Mouse (Mus musculus) neural tube, embryonic 11.5 days (tissue): ENCODE data around the gene Nt5c3. TPM values are rescaled to one million over a fixed set of nuclear protein-coding genes. Genes with fewer than 3 reads are reported as not detected.

Experiments used
- ATAC-seq: fragments of 200-750 bp; cut with Nextera tagmentation; 2 replicates; pipeline ENCODE4 v1.8.0; 2017; ENCODE audit warnings: moderate number of reproducible peaks, mild to moderate bottlenecking, moderate TSS enrichment, moderate library complexity; ENCODE audit not compliant: insufficient read depth, low FRiP score, low TSS enrichment
- DNase-seq: peaks from one replicate; pipeline ENCODE4 v3.0.0-alpha.2; 2015; ENCODE audit warnings: low spot score
- H3K27ac ChIP-seq: fragments of 300-500 bp; sonication (generic); 2 replicates; pipeline ENCODE4 v1.5.1; 2014; ENCODE audit warnings: low read depth, mild to moderate bottlenecking, low read length
- H3K27me3 ChIP-seq: fragments of 300-500 bp; sonication (generic); 2 replicates; pipeline ENCODE4 v1.6.1; 2014; ENCODE audit warnings: mild to moderate bottlenecking, low read length, mixed read lengths; ENCODE audit not compliant: control insufficient read depth, insufficient read depth
- H3K36me3 ChIP-seq: fragments of 300-500 bp; sonication (generic); 2 replicates; pipeline ENCODE4 v1.6.1; 2014; ENCODE audit warnings: mild to moderate bottlenecking, low read length, moderate library complexity, mixed read lengths; ENCODE audit not compliant: control insufficient read depth, insufficient read depth
- H3K4me1 ChIP-seq: fragments of 300-500 bp; sonication (generic); 2 replicates; pipeline ENCODE4 v1.6.1; 2014; ENCODE audit warnings: low read length, mixed read lengths; ENCODE audit not compliant: control insufficient read depth, insufficient read depth
- H3K4me2 ChIP-seq: fragments of 300-500 bp; sonication (generic); 2 replicates; pipeline ENCODE4 v1.6.1; 2014; ENCODE audit warnings: low read depth, mild to moderate bottlenecking, moderate library complexity
- H3K4me3 ChIP-seq: fragments of 300-500 bp; sonication (generic); 2 replicates; pipeline ENCODE4 v1.5.1; 2014; ENCODE audit warnings: low read depth, low read length
- H3K9ac ChIP-seq: fragments of 300-500 bp; sonication (generic); 2 replicates; pipeline ENCODE4 v1.6.1; 2014; ENCODE audit warnings: mild to moderate bottlenecking, low read length
- H3K9me3 ChIP-seq: fragments of 300-500 bp; sonication (generic); 2 replicates; pipeline ENCODE4 v1.6.1; 2016; ENCODE audit warnings: low read length; ENCODE audit not compliant: control insufficient read depth
- WGBS: fragments of 180-500 bp; shearing (Covaris S2); extraction: QIAGEN DNeasy Blood & Tissue Kit; methylation state at CpG from one replicate; pipeline ENCODE4 v1.1.7; 2014; 5-methylcytosine and 5-hydroxymethylcytosine counted together
- polyA plus RNA-seq: library from polyadenylated mRNA; unstranded; fragments of >200 nt; fragmentation: Nextera tagmentation; extraction: Ambion mirVana; gene quantifications from 2 replicates; pipeline ENCODE4 v1.2.1, GENCODE M21; 2014

The Nt5c3 gene
- polyA plus RNA-seq, 1 experiment from 2014 or later, result 90.7 TPM

DNA sequence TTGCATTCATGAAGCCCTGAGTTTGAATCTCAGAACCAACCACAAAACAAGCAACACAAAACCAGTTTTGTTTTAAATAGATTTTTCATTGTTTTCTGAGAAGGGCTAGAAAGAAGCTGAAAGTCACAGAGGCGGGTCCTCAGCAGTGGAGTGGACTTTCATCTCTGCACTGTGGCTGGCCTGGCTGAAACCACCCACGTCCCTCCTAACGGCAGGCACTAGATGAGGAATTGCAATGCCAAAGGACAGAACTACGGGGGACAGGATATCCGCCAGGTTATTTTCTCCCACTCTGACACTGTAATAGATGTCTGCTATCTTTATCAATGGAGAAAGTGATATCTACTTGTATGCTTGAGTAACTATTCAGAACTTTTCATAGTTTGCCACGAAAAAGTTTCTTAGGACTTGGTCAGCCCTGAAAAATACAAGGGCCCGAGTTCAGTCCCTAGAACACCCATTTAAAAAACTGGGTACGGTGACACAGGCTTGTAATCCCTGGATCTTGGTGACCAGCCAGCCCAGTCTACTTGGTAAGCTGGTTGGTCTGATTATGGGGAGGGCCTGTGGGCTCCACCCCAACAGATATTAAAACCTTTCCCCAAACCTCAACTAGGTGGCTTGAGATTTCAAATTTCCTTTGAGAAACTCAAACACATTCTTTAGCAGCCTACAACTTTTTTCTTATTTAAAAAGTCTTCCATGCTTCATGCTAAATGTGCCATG is 17.4 kb downstream of the Nt5c3 start:
- Histone ChIP-seq H3K4me1 (no peaks in the 10 kb centered on the region), H3K9me3 (no peaks in the 10 kb centered on the region), H3K27me3 (no peaks in the 10 kb centered on the region), H3K27ac (no peak overlapping the region), H3K36me3 (no peaks in the 10 kb centered on the region), H3K4me2 (no peak overlapping the region), H3K4me3 (no peak overlapping the region), H3K9ac (no peak overlapping the region)
- no peak for ATAC-seq
- 82% methylated on average over 8 of the region's 8 CpGs for WGBS
- no peak for DNase-seq

DNA sequence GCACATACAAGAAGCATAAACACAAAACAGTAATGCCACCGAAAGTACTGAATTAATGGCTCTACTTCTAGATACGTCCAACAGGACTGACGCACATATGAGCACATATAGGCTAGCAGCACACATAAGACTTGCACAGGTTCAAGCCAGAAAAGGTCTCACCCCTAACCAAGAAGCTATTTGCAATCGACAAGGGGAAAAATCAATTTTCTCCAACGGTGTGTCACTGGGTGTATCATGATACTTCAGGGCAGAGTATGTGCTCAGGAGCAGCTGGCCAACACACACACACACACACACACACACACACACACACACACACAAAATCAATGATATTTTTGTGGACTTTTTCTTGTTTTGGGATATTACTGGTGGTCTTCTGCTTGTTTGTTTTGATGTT is 18.2 kb downstream of the Nt5c3 start:
- H3K4me1 ChIP-seq, result no peaks in the 10 kb centered on the region
- H3K4me2 ChIP-seq, result no peak overlapping the region
- no peaks in the 10 kb centered on the region for H3K9me3 ChIP-seq
- DNase-seq (no peak), ATAC-seq (no peak)
- no peak overlapping the region for H3K27ac ChIP-seq
- no peak overlapping the region for H3K4me3 ChIP-seq
- no peaks in the 10 kb centered on the region for H3K36me3 ChIP-seq
- no peak overlapping the region for H3K9ac ChIP-seq
- WGBS, result 88% methylated on average over 5 of the region's 5 CpGs
- H3K27me3 ChIP-seq, result no peaks in the 10 kb centered on the region

DNA sequence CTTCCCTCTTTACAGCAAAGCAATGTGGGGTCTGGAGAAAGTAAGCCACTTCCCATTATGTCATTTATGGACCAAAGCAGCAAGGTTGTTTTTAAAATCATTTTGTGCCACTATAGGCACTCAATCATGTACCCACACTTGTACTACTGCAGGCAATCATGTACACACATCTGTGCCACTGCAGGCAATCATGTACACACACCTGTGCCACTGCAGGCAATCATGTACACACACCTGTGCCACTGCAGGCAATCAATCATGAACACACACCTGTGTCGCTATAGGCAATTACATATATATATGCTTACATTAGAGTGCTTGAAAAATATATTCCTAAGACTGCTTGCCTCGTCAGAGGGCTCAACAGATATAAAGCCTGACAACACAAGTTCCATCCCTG is 18.8 kb downstream of the Nt5c3 start:
- DNase-seq, result no peak
- Histone ChIP-seq H3K9me3 (no peaks in the 10 kb centered on the region), H3K4me3 (no peak overlapping the region), H3K27ac (no peak overlapping the region), H3K27me3 (no peaks in the 10 kb centered on the region), H3K9ac (no peak overlapping the region), H3K36me3 (no peaks in the 10 kb centered on the region), H3K4me1 (no peaks in the 10 kb centered on the region), H3K4me2 (no peak overlapping the region)
- 84% methylated on average over 2 of the region's 2 CpGs for WGBS
- ATAC-seq, result no peak

DNA sequence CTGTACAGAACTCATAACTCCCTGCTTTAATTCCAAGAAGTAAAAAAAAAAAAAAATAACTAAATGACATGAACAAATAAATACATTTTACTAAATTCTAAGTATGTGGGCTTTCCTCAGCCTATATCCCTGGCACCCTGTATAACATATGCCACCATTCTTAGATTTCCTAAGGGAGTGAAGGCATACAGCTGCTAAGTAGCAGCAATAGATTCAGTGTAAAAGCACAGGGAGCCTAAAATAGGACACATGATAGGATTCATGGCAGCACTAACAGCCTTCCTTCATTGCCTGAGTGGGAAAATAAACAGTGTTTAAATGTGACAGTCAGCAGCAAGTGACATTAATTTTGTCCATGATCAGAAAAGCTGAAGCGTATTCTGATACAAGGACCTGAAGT is 19.4 kb downstream of the Nt5c3 start:
- H3K27me3 ChIP-seq, result no peaks in the 10 kb centered on the region
- H3K4me2 ChIP-seq, result no peak overlapping the region
- DNase-seq (no peak), ATAC-seq (no peak)
- H3K36me3 ChIP-seq, result no peaks in the 10 kb centered on the region
- 88% methylated on average over 1 of the region's 1 CpGs for WGBS
- no peak overlapping the region for H3K27ac ChIP-seq
- no peak overlapping the region for H3K9ac ChIP-seq
- no peak overlapping the region for H3K4me3 ChIP-seq
- no peaks in the 10 kb centered on the region for H3K4me1 ChIP-seq
- H3K9me3 ChIP-seq, result no peaks in the 10 kb centered on the region

DNA sequence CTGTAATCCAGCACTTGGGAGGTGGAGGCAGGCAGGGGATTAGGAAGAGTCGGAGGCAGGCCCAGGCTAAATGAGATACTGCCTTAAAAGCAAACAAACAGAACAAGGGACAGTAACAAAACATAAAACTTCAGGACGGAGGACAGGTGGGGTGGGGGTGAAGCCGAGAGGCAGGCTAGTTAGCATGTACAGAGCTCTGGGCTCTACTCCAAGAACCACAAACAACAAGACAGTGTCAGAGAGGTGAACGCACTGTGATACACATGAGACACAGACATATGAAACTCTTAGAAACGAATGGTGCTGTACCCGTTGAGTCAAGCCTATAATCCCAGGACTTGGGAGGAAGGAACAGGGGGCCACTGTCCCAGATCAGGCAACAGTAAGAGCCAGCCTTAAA is 19.9 kb downstream of the Nt5c3 start:
- Histone ChIP-seq H3K27ac (no peak overlapping the region), H3K4me1 (no peaks in the 10 kb centered on the region), H3K36me3 (no peaks in the 10 kb centered on the region), H3K4me3 (no peak overlapping the region), H3K27me3 (no peaks in the 10 kb centered on the region), H3K9me3 (no peaks in the 10 kb centered on the region), H3K4me2 (no peak overlapping the region), H3K9ac (no peak overlapping the region)
- 73% methylated on average over 6 of the region's 6 CpGs for WGBS
- DNase-seq, result no peak
- no peak for ATAC-seq

DNA sequence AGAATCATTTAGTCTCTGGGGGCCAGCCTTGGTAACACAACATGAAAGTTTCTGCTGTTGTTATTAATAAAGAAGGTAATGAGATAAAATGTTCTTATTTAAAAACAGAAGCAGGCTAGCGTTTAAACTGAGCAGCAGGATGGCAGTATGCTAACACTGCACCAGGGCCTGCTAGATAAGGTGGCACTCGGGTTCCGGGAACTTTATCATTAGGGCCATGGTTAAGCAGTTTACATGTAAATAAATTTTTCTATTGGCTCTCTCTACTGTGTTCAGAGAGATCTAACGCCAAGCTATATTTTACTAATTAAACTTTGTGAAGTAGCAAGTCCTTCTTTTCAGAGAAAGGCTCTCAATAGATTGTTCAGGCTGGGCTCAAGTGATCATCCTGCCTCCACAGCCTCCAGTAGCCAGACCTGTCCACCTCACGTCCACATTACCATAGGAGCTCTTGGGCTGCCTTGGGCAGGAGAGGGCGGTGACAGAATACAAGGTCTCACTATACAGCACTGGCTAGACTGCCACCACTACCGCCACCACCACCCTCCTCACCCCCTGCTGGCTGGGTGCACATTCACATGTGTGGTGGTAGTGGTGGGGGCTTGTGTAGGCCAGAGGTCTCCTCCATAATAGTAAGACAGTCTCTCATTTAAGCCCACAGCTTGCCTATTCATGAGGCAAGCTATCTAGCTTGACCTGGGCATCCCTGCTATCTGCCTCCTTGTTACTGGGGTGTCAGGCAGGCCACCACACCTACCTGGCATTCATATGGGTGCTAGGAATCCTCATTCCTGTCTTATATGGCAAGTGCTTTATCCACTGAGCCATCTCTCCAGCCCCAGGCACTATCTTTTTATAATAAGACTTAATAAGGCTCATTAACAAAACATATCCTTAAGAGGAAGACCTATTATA is 20.9 kb downstream of the Nt5c3 start:
- DNase-seq, result no peak
- Histone ChIP-seq H3K4me3 (no peak overlapping the region), H3K9me3 (no peaks in the 10 kb centered on the region), H3K27ac (no peak overlapping the region), H3K4me2 (no peak overlapping the region), H3K9ac (no peak overlapping the region), H3K27me3 (no peaks in the 10 kb centered on the region), H3K36me3 (no peaks in the 10 kb centered on the region), H3K4me1 (no peaks in the 10 kb centered on the region)
- ATAC-seq, result no peak
- WGBS, result 89% methylated on average over 7 of the region's 7 CpGs

DNA sequence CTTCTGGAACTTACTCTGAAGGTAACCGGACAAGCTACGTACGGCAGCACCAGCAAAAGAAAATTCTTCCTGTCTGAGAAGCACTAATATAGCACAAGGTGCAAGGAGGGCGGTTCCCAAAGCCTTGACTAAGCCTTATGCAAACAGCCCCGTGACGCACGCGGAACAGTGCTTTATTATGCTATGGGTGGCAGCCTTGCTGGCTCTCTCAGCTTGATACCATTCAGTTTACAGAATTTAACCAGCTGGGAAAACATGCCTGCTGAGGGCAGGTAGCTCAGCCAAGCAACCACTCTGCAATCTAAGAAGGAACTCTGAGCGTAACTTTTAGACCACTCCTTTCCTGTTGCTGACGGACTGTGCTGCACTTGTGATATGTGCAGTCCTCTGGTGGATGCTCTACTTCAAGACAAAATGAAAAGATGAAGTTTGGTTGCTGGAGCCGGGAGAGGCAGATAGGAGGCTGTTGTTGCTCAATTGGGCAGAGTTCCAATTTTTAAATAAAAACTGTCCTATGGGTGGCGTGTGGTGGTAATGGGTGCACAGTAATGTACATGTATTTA is 21.8 kb downstream of the Nt5c3 start:
- H3K4me1 ChIP-seq, result no peaks in the 10 kb centered on the region
- WGBS, result 36% methylated on average over 12 of the region's 12 CpGs
- no peaks in the 10 kb centered on the region for H3K36me3 ChIP-seq
- no peak overlapping the region for H3K27ac ChIP-seq
- H3K9ac ChIP-seq, result no peak overlapping the region
- H3K4me3 ChIP-seq, result no peak overlapping the region
- ATAC-seq (no peak), DNase-seq (peak; percentile 13)
- H3K9me3 ChIP-seq, result no peaks in the 10 kb centered on the region
- H3K4me2 ChIP-seq, result no peak overlapping the region
- H3K27me3 ChIP-seq, result no peaks in the 10 kb centered on the region

DNA sequence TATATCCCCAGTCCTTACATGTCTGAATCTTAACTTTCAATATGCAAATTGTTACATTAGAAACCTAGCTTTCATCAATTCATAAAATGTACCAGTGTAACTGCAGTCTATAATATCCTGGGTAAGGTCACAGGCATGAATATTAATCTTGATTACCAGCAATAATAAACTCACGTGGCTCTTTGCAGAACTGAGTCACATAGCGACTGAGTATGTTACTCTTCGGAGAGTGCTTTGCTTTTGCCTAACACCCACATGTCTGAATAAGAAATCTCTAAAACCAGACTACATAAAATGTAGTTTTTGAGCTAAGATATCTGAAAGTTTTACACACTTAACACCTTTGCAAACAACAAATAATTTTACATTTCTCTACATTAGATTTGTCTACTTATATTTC is 22.4 kb downstream of the Nt5c3 start:
- WGBS, result 76% methylated on average over 3 of the region's 3 CpGs
- no peaks in the 10 kb centered on the region for H3K4me1 ChIP-seq
- no peak overlapping the region for H3K9ac ChIP-seq
- H3K9me3 ChIP-seq, result no peaks in the 10 kb centered on the region
- no peak overlapping the region for H3K4me2 ChIP-seq
- no peak overlapping the region for H3K27ac ChIP-seq
- H3K27me3 ChIP-seq, result no peaks in the 10 kb centered on the region
- DNase-seq (no peak), ATAC-seq (no peak)
- H3K4me3 ChIP-seq, result no peak overlapping the region
- no peaks in the 10 kb centered on the region for H3K36me3 ChIP-seq
